Mouse (Mus musculus): ENCODE results near the gene Ganc. TPM values are rescaled to one million over a fixed set of nuclear protein-coding genes. Genes with fewer than 3 reads are reported as not detected.

Ganc gene
- polyA plus RNA-seq, 1 experiment from 2014 or later, result 7.0 TPM

DNA sequence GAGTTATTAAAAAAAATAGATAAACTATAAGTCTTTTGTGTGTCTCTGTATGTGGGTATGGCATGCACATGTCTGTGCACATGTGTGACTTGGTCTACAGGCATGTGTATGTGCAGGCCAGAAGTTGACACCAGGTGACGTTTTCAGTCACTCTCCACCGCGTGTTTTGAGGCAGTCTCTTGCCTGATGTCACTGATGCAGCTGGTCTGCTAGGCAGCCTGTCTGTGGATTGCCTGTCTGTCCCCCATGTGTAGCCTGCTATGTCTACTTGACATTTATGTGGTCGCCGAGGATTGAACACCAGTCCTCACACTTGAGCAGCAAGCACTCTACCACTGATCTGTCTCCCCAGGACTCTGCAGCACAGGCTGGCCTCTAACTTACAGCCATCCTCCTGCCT, 20.7 kb downstream of the Ganc start:
- Histone ChIP-seq H3K4me1 (ENCODE audit: control insufficient read depth, insufficient read depth, low read length) (no peaks in the 10 kb centered on the region), H3K36me3 (ENCODE audit: control insufficient read depth, insufficient read depth, low read length) (no peaks in the 10 kb centered on the region), H3K9ac (ENCODE audit: low read depth, low read length) (no peak overlapping the region), H3K4me2 (no peak overlapping the region), H3K4me3 (ENCODE audit: low read depth, low read length) (no peak overlapping the region), H3K27ac (ENCODE audit: low read depth, low read length) (no peak overlapping the region), H3K9me3 (replicated peaks; ENCODE audit: control insufficient read depth, low read length) (no peaks in the 10 kb centered on the region), H3K27me3 (ENCODE audit: control insufficient read depth, insufficient read depth, low read length) (no peaks in the 10 kb centered on the region)
- ATAC-seq (replicated peaks; ENCODE audit: insufficient number of reproducible peaks, low FRiP score, low TSS enrichment), result no peak
- WGBS (ENCODE audit: insufficient replicate concordance), result 74% methylated on average over 5 of the region's 5 CpGs

DNA sequence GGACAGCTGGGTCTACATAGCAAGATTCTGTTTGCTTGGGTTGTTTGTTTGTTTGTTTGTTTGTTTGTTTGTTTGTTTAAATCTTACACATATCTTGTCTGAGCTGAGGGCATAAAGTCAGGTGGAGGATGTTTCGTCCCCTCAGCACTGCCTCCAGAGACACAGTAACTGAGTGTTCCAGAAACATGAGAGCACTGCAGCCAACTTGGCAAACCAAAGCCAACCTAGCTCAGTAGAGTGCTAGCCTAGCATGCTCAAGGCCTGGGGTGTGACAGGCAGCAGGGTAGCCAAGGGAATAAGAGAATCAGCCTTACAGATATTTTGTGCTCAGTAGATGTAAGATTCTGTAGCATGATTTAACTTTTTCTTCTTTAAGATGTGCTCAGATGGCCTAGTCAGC, 40.8 kb downstream of the Ganc start:
- no peak overlapping the region for H3K27ac ChIP-seq (ENCODE audit: low read depth, low read length)
- no peaks in the 10 kb centered on the region for H3K9me3 ChIP-seq (replicated peaks; ENCODE audit: control insufficient read depth, low read length)
- H3K9ac ChIP-seq (ENCODE audit: low read depth, low read length), result no peak overlapping the region
- WGBS (ENCODE audit: insufficient replicate concordance), result 93% methylated on average over 1 of the region's 1 CpGs
- no peak overlapping the region for H3K4me2 ChIP-seq
- H3K4me3 ChIP-seq (ENCODE audit: low read depth, low read length), result no peak overlapping the region
- H3K4me1 ChIP-seq (ENCODE audit: control insufficient read depth, insufficient read depth, low read length), result no peaks in the 10 kb centered on the region; the same call in 1 of the 2 replicates
- ATAC-seq (replicated peaks; ENCODE audit: insufficient number of reproducible peaks, low FRiP score, low TSS enrichment), result no peak
- H3K27me3 ChIP-seq (ENCODE audit: control insufficient read depth, insufficient read depth, low read length), result no peaks in the 10 kb centered on the region
- H3K36me3 ChIP-seq (ENCODE audit: control insufficient read depth, insufficient read depth, low read length), result no peaks in the 10 kb centered on the region

DNA sequence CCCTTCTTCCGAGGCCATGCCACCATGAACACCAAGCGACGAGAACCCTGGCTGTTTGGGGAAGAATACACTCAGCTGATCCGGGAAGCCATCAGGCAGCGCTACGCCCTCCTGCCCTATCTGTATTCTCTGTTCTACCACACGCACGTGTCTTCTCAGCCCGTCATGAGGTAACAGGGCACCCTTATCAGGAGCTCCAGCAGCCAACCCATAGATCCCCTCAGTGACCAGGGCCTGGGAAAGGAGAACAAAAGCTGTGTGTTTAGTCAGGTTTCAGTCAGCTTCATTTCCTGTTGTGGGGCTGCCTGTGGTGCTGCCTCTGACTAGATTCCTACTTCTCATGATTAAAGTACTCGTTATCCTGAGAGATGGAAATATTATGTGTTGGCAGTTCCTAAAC, 42.7 kb downstream of the Ganc start:
- Histone ChIP-seq H3K9me3 (replicated peaks; ENCODE audit: control insufficient read depth, low read length) (no peaks in the 10 kb centered on the region), H3K4me3 (ENCODE audit: low read depth, low read length) (no peak overlapping the region), H3K27ac (ENCODE audit: low read depth, low read length) (peak overlapping the region; percentile 22; the same call in 1 of the 2 replicates), H3K4me1 (ENCODE audit: control insufficient read depth, insufficient read depth, low read length) (no peaks in the 10 kb centered on the region; the same call in 1 of the 2 replicates), H3K9ac (ENCODE audit: low read depth, low read length) (0 out of 2 replicates have a peak overlapping the region, but pooled peaks have one; percentile 22), H3K4me2 (no peak overlapping the region), H3K36me3 (ENCODE audit: control insufficient read depth, insufficient read depth, low read length) (no peaks in the 10 kb centered on the region), H3K27me3 (ENCODE audit: control insufficient read depth, insufficient read depth, low read length) (no peaks in the 10 kb centered on the region)
- ATAC-seq (replicated peaks; ENCODE audit: insufficient number of reproducible peaks, low FRiP score, low TSS enrichment), result no peak
- WGBS (ENCODE audit: insufficient replicate concordance), result 50% methylated on average over 10 of the region's 10 CpGs

DNA sequence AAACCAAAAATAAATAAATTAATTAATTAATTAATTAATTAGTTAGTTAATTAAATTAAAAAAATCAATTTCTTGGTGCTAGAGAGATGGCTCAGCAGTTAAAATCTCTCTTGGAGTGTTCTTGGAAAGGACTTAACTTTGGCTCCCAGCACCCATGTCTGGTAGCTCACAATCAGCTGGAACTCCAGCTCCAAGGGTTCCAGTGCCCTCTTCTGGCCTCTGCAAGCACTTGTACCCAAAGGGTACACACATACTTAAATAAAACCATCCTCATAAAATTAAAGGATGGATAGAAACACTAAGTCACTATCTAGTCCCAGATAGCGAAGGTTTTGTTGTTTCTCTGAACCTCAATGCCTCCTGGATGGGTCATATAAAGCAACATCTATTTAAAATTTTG, 43.6 kb downstream of the Ganc start:
- no peak for ATAC-seq (replicated peaks; ENCODE audit: insufficient number of reproducible peaks, low FRiP score, low TSS enrichment)
- Histone ChIP-seq H3K4me2 (no peak overlapping the region), H3K27me3 (ENCODE audit: control insufficient read depth, insufficient read depth, low read length) (no peaks in the 10 kb centered on the region)

DNA sequence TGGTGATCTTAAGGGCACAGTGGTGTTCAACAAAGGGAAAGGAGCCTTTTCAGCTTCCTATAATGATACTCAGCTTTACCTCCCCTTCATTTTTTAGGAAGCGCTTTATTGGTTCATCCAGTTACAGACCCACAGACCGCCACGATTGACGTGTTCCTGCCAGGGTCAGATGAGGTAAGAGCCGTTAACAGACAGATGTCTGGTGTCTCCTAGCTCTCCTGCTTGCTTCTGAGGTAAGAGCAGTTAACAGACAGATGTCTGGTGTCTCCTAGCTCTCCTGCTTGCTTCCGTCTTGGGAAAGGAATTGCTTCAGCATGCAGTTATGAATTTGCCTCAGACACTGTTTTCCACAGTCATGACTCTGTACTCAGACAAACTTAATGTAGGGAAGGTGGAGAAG, 47.0 kb downstream of the Ganc start:
- Histone ChIP-seq H3K4me2 (no peak overlapping the region), H3K4me3 (ENCODE audit: low read depth, low read length) (no peak overlapping the region), H3K27ac (ENCODE audit: low read depth, low read length) (no peak overlapping the region), H3K9ac (ENCODE audit: low read depth, low read length) (no peak overlapping the region), H3K27me3 (ENCODE audit: control insufficient read depth, insufficient read depth, low read length) (no peaks in the 10 kb centered on the region), H3K36me3 (ENCODE audit: control insufficient read depth, insufficient read depth, low read length) (no peaks in the 10 kb centered on the region), H3K9me3 (replicated peaks; ENCODE audit: control insufficient read depth, low read length) (no peaks in the 10 kb centered on the region), H3K4me1 (ENCODE audit: control insufficient read depth, insufficient read depth, low read length) (no peaks in the 10 kb centered on the region; the same call in 1 of the 2 replicates)
- ATAC-seq (replicated peaks; ENCODE audit: insufficient number of reproducible peaks, low FRiP score, low TSS enrichment), result no peak
- WGBS (ENCODE audit: insufficient replicate concordance), result 59% methylated on average over 6 of the region's 6 CpGs

More for the DNA sequence above, 43.6 kb downstream of the Ganc start:
- no peaks in the 10 kb centered on the region for H3K36me3 ChIP-seq (ENCODE audit: control insufficient read depth, insufficient read depth, low read length)
- H3K4me3 ChIP-seq (ENCODE audit: low read depth, low read length), result no peak overlapping the region
- H3K4me1 ChIP-seq (ENCODE audit: control insufficient read depth, insufficient read depth, low read length), result no peaks in the 10 kb centered on the region; the same call in 1 of the 2 replicates
- H3K27ac ChIP-seq (ENCODE audit: low read depth, low read length), result no peak overlapping the region
- no peak overlapping the region for H3K9ac ChIP-seq (ENCODE audit: low read depth, low read length)
- H3K9me3 ChIP-seq (replicated peaks; ENCODE audit: control insufficient read depth, low read length), result no peaks in the 10 kb centered on the region
- 88% methylated on average over 1 of the region's 1 CpGs for WGBS (ENCODE audit: insufficient replicate concordance)

DNA sequence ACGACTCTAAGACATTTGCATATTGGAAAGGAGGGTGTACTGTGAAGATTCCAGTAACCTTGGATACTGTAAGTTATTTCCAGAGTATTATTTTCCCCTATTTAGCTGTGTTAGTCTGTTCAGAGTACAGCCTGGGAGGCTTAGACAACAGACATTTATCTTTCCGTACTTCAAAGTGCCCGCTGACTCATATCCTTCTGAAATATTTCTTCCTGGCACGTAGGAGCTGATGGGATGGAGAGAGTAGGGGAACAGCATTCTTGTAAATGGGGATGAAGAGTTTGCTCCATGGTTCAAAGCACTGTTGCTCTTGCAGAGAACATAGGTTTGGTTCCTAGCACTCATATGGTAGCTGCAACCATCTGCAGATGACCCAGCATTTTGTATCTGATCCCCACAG, 48.9 kb downstream of the Ganc start:
- H3K4me2 ChIP-seq, result no peak overlapping the region
- H3K36me3 ChIP-seq (ENCODE audit: control insufficient read depth, insufficient read depth, low read length), result no peaks in the 10 kb centered on the region
- H3K27ac ChIP-seq (ENCODE audit: low read depth, low read length), result no peak overlapping the region
- no peaks in the 10 kb centered on the region for H3K27me3 ChIP-seq (ENCODE audit: control insufficient read depth, insufficient read depth, low read length)
- 57% methylated on average over 4 of the region's 4 CpGs for WGBS (ENCODE audit: insufficient replicate concordance)
- H3K4me1 ChIP-seq (ENCODE audit: control insufficient read depth, insufficient read depth, low read length), result no peaks in the 10 kb centered on the region
- no peak overlapping the region for H3K9ac ChIP-seq (ENCODE audit: low read depth, low read length)
- no peak for ATAC-seq (replicated peaks; ENCODE audit: insufficient number of reproducible peaks, low FRiP score, low TSS enrichment)
- H3K4me3 ChIP-seq (ENCODE audit: low read depth, low read length), result no peak overlapping the region
- H3K9me3 ChIP-seq (replicated peaks; ENCODE audit: control insufficient read depth, low read length), result no peaks in the 10 kb centered on the region

DNA sequence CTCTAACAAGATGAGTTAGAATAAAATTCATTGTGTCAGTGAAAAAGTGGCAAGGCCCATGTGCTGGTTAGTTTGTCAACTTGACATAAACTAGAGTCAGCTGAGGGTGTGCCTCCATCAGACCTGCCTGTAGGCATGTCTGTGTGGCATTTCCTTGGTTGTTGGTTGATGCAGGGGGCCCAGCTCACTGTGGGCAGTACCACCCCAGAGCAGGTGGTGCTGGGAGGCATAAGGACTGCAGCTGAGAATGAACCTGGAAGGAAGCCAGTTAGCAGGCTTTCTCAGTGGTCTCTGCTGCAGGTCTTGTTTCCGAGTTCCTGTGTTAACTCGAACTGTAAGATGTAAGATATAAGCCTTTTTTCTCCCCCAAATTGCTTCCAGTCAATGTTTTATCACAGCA, 51.3 kb downstream of the Ganc start:
- H3K4me1 ChIP-seq (ENCODE audit: control insufficient read depth, insufficient read depth, low read length), result no peaks in the 10 kb centered on the region
- no peaks in the 10 kb centered on the region for H3K27me3 ChIP-seq (ENCODE audit: control insufficient read depth, insufficient read depth, low read length)
- ATAC-seq (replicated peaks; ENCODE audit: insufficient number of reproducible peaks, low FRiP score, low TSS enrichment), result no peak
- WGBS (ENCODE audit: insufficient replicate concordance), result 65% methylated on average over 2 of the region's 2 CpGs
- no peak overlapping the region for H3K27ac ChIP-seq (ENCODE audit: low read depth, low read length)
- no peak overlapping the region for H3K4me2 ChIP-seq
- H3K4me3 ChIP-seq (ENCODE audit: low read depth, low read length), result no peak overlapping the region
- H3K9ac ChIP-seq (ENCODE audit: low read depth, low read length), result no peak overlapping the region
- no peaks in the 10 kb centered on the region for H3K36me3 ChIP-seq (ENCODE audit: control insufficient read depth, insufficient read depth, low read length)
- no peaks in the 10 kb centered on the region for H3K9me3 ChIP-seq (replicated peaks; ENCODE audit: control insufficient read depth, low read length)

DNA sequence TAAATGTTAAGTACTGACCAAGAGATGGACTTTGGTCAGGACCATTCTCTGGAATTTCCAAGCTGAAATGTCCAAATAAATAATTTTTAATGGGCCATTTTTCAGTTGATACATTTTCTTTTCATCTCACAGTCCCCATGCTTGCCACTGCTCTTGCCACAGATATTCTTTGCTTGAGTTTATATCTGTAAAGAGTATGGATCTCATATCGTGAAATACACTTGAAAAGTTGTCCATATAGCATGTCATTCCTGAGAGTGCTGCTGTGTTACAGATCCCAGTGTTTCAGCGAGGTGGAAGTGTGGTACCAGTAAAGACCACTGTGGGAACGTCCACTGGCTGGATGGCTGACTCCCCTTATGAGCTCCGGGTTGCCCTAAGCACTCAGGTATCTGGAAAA, 52.0 kb downstream of the Ganc start, which contains the start of gene Capn3:
TSS of gene Capn3 (plus strand) at position 301 of the 400 bp plus-strand sequence.
- WGBS (ENCODE audit: insufficient replicate concordance), result 63% methylated on average over 4 of the region's 4 CpGs
- Histone ChIP-seq H3K9ac (ENCODE audit: low read depth, low read length) (no peak within 1 kb of the TSS), H3K9me3 (replicated peaks; ENCODE audit: control insufficient read depth, low read length) (no peaks in the 10 kb centered on the region), H3K36me3 (ENCODE audit: control insufficient read depth, insufficient read depth, low read length) (no peaks in the 10 kb centered on the region), H3K27ac (ENCODE audit: low read depth, low read length) (no peak within 1 kb of the TSS), H3K4me2 (no peak within 1 kb of the TSS), H3K4me3 (ENCODE audit: low read depth, low read length) (no peak within 1 kb of the TSS), H3K27me3 (ENCODE audit: control insufficient read depth, insufficient read depth, low read length) (no peaks in the 10 kb centered on the region), H3K4me1 (ENCODE audit: control insufficient read depth, insufficient read depth, low read length) (no peaks in the 10 kb centered on the region)
- ATAC-seq (replicated peaks; ENCODE audit: insufficient number of reproducible peaks, low FRiP score, low TSS enrichment), result no peak

DNA sequence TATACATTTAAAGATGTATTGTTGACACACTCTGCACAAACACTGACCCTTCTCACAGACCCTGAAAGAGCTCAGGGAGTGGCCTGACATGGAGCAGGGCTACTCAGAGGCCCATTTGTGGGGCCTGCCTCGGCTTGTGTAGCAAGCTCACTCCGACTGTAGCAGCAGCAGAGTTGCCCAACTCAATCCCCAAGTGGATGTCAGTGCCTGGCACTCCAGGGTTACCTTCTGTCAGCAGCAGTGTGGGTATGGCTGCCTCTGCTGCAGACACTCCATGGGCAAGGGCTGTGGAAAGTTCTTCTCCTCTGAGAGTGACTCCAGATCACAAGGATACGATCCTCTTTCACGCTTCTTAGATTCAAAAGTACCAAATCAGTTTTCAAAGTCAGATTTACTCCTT, 56.5 kb downstream of the Ganc start:
- ATAC-seq (replicated peaks; ENCODE audit: insufficient number of reproducible peaks, low FRiP score, low TSS enrichment), result no peak
- WGBS (ENCODE audit: insufficient replicate concordance), result 80% methylated on average over 4 of the region's 4 CpGs
- Histone ChIP-seq H3K4me1 (ENCODE audit: control insufficient read depth, insufficient read depth, low read length) (peaks cover 5% of the 10 kb centered on the region; the same call in 1 of the 2 replicates), H3K36me3 (ENCODE audit: control insufficient read depth, insufficient read depth, low read length) (no peaks in the 10 kb centered on the region), H3K27me3 (ENCODE audit: control insufficient read depth, insufficient read depth, low read length) (no peaks in the 10 kb centered on the region), H3K9ac (ENCODE audit: low read depth, low read length) (no peak overlapping the region), H3K27ac (ENCODE audit: low read depth, low read length) (no peak overlapping the region), H3K4me3 (ENCODE audit: low read depth, low read length) (no peak overlapping the region), H3K4me2 (no peak overlapping the region), H3K9me3 (replicated peaks; ENCODE audit: control insufficient read depth, low read length) (no peaks in the 10 kb centered on the region)

Measured in heart, embryonic 11.5 days (tissue).